Mouse (Mus musculus) cortical plate, adult 2 months (tissue): ENCODE measurements around the gene Gnb5.

Experiments used
- CTCF ChIP-seq: fragments of 200-500 bp; IDR thresholded peaks from 2 replicates; pipeline ENCODE4 v1.5.1; 2011; ENCODE audit warnings: mild to moderate bottlenecking, control low read depth, low read length; ENCODE audit not compliant: insufficient read depth; ENCODE audit errors: extremely low read depth
- POLR2A ChIP-seq: fragments of 200-500 bp; IDR thresholded peaks from 2 replicates; pipeline ENCODE4 v1.6.1; 2011; ENCODE audit warnings: mild to moderate bottlenecking, low read length, control low read depth; ENCODE audit not compliant: insufficient read depth; ENCODE audit errors: extremely low read depth

GRCm38 (mm10) chr9:75306126-75306898 is at the start of gene Gnb5:
- TF ChIP-seq CTCF (no peak), POLR2A (no peak)
